In the genomic region with DNA sequence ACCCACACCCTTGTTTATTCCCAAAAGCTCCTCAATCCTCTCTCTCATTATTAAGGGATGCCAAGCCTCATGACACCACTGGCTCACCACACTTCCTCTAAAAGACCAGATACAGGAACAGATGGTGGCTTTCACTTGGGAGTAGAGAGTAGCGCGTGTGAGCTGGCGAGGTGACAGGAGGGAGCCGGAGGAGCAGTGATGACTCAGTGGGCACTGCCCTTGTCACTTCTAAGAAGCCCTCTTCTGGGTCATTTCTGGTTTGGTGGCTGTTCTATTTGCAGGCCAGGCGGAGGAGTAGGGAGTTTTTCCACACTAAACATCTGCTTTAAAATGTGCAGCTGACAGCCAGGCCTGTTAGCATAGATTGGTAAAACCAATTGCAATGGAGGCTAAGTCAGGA, we compare ENCODE assay signal across 9 mouse cellular contexts. TPM values are rescaled to one million over a fixed set of nuclear protein-coding genes. Genes with fewer than 3 reads are reported as not detected.
DNase-seq lines count a peak whose midpoint lies in the region; ATAC-seq and TF ChIP-seq lines count a peak whose summit lies in the region.
"Had no signal": no experiment of that assay in that cellular context is flagged by ENCODE, and none has a peak within 500 bp of the region (broad histone marks: within the 10 kb centered on the region; RNA-seq: fewer than 3 reads in every experiment).

No protein-coding gene starts in this region.

- H3K4me2 ChIP-seq in kidney, embryonic 14.5 days (replicated peaks; ENCODE audit: low read depth, low read length), result no peak overlapping the region
- H3K4me2 ChIP-seq in midbrain, embryonic 15.5 days, result no peak overlapping the region
- H3K4me2 ChIP-seq: lung, embryonic 15.5 days had no signal

- H3K9ac ChIP-seq in kidney, embryonic 14.5 days (ENCODE audit: low read depth, low read length), result no peak overlapping the region
- no peak overlapping the region for H3K9ac ChIP-seq in MEL (ENCODE audit: control insufficient read depth, low read depth, low read length, poor library complexity, severe bottlenecking)
- no peak overlapping the region for H3K9ac ChIP-seq in midbrain, embryonic 15.5 days
- H3K9ac ChIP-seq: lung, embryonic 15.5 days had no signal

- H3K79me2 ChIP-seq in MEL (ENCODE audit: control insufficient read depth, insufficient read depth, low read length, poor library complexity), result 0 out of 2 replicates have a peak, but pooled peaks cover 3% of the 10 kb centered on the region

- no peaks in the 10 kb centered on the region for H3K9me3 ChIP-seq in kidney, embryonic 14.5 days (ENCODE audit: control insufficient read depth, low read length)
- no peaks in the 10 kb centered on the region for H3K9me3 ChIP-seq in MEL (replicated peaks; ENCODE audit: insufficient read depth, low read length)
- H3K9me3 ChIP-seq in midbrain, embryonic 15.5 days, result no peaks in the 10 kb centered on the region
- H3K9me3 ChIP-seq: lung, embryonic 15.5 days had no signal

- TF ChIP-seq CTCF in MEL (IDR thresholded peaks at IDR 0.05 in 2 of 3, conservative IDR thresholded peaks at IDR 0.05 in 1 of 3; ENCODE audit: control insufficient read depth in 1 of 3, insufficient read depth in 1 of 3, low read depth in 2 of 3, low read length in 3 of 3, poor library complexity in 1 of 3, severe bottlenecking in 1 of 3), result no peak
- no peak for TF ChIP-seq CTCF in olfactory bulb, adult 2 months (IDR thresholded peaks at IDR 0.05; ENCODE audit: insufficient read depth, low read depth, low read length)

- no peak for TF ChIP-seq POLR2A in MEL (IDR thresholded peaks at IDR 0.05; ENCODE audit: control insufficient read depth in 1 of 2, insufficient read depth in 1 of 2, low read depth in 1 of 2, low read length in 2 of 2, poor library complexity in 1 of 2)
- no peak for TF ChIP-seq POLR2A in olfactory bulb, adult 2 months (IDR thresholded peaks at IDR 0.05; ENCODE audit: insufficient read depth, low read depth, low read length)

- intact Hi-C loops in heart, postnatal 10 days (cut with DNase I), result loop anchor here (2.0 kb wide), 1 partner anchor 17 kb away; no protein-coding TSS in a partner anchor

- TF ChIP-seq RAD21 in MEL (IDR thresholded peaks at IDR 0.05; ENCODE audit: low read depth, low read length), result no peak

- H3K27ac ChIP-seq in kidney, embryonic 14.5 days (ENCODE audit: low read depth, low read length), result no peak overlapping the region
- no peak overlapping the region for H3K27ac ChIP-seq in MEL (ENCODE audit: control insufficient read depth, low read depth, low read length)
- H3K27ac ChIP-seq in olfactory bulb, adult 2 months (ENCODE audit: insufficient read depth, low read depth, low read length), result peak overlapping the region; percentile 63
- H3K27ac ChIP-seq in midbrain, embryonic 15.5 days, result no peak overlapping the region
- H3K27ac ChIP-seq: lung, embryonic 15.5 days had no signal

- ATAC-seq in kidney, embryonic 14.5 days (ENCODE audit: low FRiP score, low TSS enrichment), result no peak
- ATAC-seq in midbrain, embryonic 15.5 days (replicated peaks), result no peak

- H3K4me1 ChIP-seq in kidney, embryonic 14.5 days (ENCODE audit: control insufficient read depth, insufficient read depth, low read length), result peaks cover 54% of the 10 kb centered on the region
- H3K4me1 ChIP-seq in MEL (ENCODE audit: control insufficient read depth in 1 of 2, insufficient read depth in 2 of 2, low read length in 2 of 2), result peaks cover 7 to 18% of the 10 kb centered on the region in 2 experiments
- peaks cover 29% of the 10 kb centered on the region for H3K4me1 ChIP-seq in olfactory bulb, adult 2 months (ENCODE audit: control insufficient read depth, insufficient read depth, low read length)
- no peaks in the 10 kb centered on the region for H3K4me1 ChIP-seq in midbrain, embryonic 15.5 days

- peak; percentile 45 to 54 for DNase-seq in kidney, postnatal 4 days
- DNase-seq in MEL (ENCODE audit: low read depth, low spot score), result peak; percentile 73
- peak; percentile 92 to 94 for DNase-seq in cerebellum, adult 18-20 months
- peak; percentile 67 to 69 for DNase-seq in heart, postnatal 10 days
- DNase-seq in ovary, adult 18-20 months (ENCODE audit: low spot score), result no peak

- no peak overlapping the region for H3K4me3 ChIP-seq in kidney, embryonic 14.5 days (ENCODE audit: low read length)
- H3K4me3 ChIP-seq in MEL (ENCODE audit: control insufficient read depth in 1 of 2, insufficient read depth in 1 of 2, low read depth in 2 of 2, low read length in 2 of 2), result no peak overlapping the region
- no peak overlapping the region for H3K4me3 ChIP-seq in olfactory bulb, adult 2 months (ENCODE audit: insufficient read depth, low read depth, low read length)
- H3K4me3 ChIP-seq in midbrain, embryonic 15.5 days, result no peak overlapping the region
- H3K4me3 ChIP-seq: lung, embryonic 15.5 days had no signal

- 0 out of 4 replicates have a peak, but pooled peaks of 1 of the 2 experiments have one; percentile 9 for TF ChIP-seq EP300 in MEL (IDR thresholded peaks at IDR 0.05; ENCODE audit: low read depth in 1 of 2, low read length in 2 of 2)

- H3K27me3 ChIP-seq in kidney, embryonic 14.5 days (ENCODE audit: control insufficient read depth, insufficient read depth, low read length), result no peaks in the 10 kb centered on the region
- no peaks in the 10 kb centered on the region for H3K27me3 ChIP-seq in MEL (ENCODE audit: control insufficient read depth in 1 of 2, insufficient read depth in 2 of 2, low read length in 2 of 2)
- no peaks in the 10 kb centered on the region for H3K27me3 ChIP-seq in midbrain, embryonic 15.5 days (replicated peaks)
- H3K27me3 ChIP-seq: lung, embryonic 15.5 days had no signal

- 57% methylated on average over 5 of the region's 5 CpGs for WGBS in kidney, embryonic 14.5 days
- WGBS in olfactory bulb, adult 2 months, result 34% methylated on average over 5 of the region's 5 CpGs
- WGBS in midbrain, embryonic 15.5 days, result 62% methylated on average over 5 of the region's 5 CpGs

- H3K36me3 ChIP-seq in kidney, embryonic 14.5 days (ENCODE audit: control insufficient read depth, insufficient read depth, low read length), result peaks cover 10% of the 10 kb centered on the region; the same call in 1 of the 2 replicates
- H3K36me3 ChIP-seq in MEL (ENCODE audit: control insufficient read depth in 1 of 2, insufficient read depth in 2 of 2, low read length in 2 of 2), result peaks cover 2 to 16% of the 10 kb centered on the region in 2 experiments; a peak in 2 of 4 replicates
- H3K36me3 ChIP-seq in midbrain, embryonic 15.5 days (replicated peaks), result no peaks in the 10 kb centered on the region

TF ChIP-seq in MEL, 35 proteins besides CTCF, POLR2A, EP300 and RAD21:
- peak; percentile 30; the same call in 1 of the 2 replicates for TF ChIP-seq ETS1 (IDR thresholded peaks at IDR 0.05; ENCODE audit: low read depth, low read length)
- TF ChIP-seq KAT2A (conservative IDR thresholded peaks at IDR 0.05; ENCODE audit: low read depth, low read length), result no peak

RNA-seq across cellular contexts. Expression of gene Igf2r, which starts 11.5 kb away (rescaled TPM):
- polyA plus RNA-seq in kidney, embryonic 14.5 days (2014; fragmentation: Nextera tagmentation; extraction: Ambion mirVana), result 20.7 and 37.8 TPM in 2 replicates
- total RNA-seq in MEL (2012; rRNA removed), result 18.0 and 18.8 TPM in 2 replicates
- 10 to 100 TPM; 18.3 to 21.7 TPM for polyA plus RNA-seq in MEL (2012; ENCODE audit: insufficient read depth in 1 of 2, insufficient read length in 2 of 2, low read depth in 1 of 2, low replicate concordance in 2 of 2, missing spikeins in 1 of 2)
- 100 to 1,000 TPM; 180 to 214 TPM for total RNA-seq in heart, postnatal 10 days (2021)
- 51.4 TPM in 1 of 2 replicates, not detected in the other for polyA plus RNA-seq in olfactory bulb, adult 2 months (2012; ENCODE audit: insufficient read depth, insufficient read length, low replicate concordance, missing spikeins)
- polyA plus RNA-seq in midbrain, embryonic 15.5 days (2015; fragmentation: Nextera tagmentation; extraction: Ambion mirVana), result 10.8 and 11.2 TPM in 2 replicates
